Mouse (Mus musculus) spleen, postnatal 4 days (tissue): ENCODE results near the gene Tmem163.

Experiments used
- DNase-seq, 2 experiments: peaks; one replicate each; pipeline ENCODE4 v3.0.0; 2022; ENCODE audit warnings: low spot score in 2 of 2

Tmem163 gene

GRCm38 (mm10) chr1:127679498-127680133 lies at the start of gene Tmem163:
TSS of gene Tmem163 (minus strand) at chr1:127679548.
- peak; percentile 46 to 77 for DNase-seq

DNA sequence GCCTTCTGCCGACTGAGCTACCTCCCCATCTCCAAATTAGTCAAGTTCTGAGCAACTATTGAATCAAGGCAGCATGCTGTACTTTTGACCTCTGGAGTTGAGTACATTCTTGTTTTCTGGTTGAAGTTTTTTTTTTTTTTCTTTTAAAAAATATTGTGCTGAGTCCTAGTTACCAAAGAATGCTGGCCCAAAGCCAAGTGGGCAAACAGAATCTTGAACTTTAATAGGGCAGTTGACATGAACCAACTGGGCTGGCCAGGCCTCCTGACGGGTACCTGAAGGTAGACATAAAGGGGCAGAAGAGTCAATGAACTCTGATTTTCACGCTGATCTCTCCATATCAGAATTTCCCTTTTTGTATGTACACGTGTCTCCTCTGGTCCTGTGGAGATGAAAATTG lies 49.7 kb upstream of the Tmem163 start, which contains the start of gene Acmsd:
Gene Acmsd (plus strand): TSS at position 318 of the 400 bp plus-strand sequence.
- DNase-seq, result no peak

GRCm38 (mm10) chr1:127723596-127723995 lies 44.2 kb upstream of the Tmem163 start:
- DNase-seq, result no peak

GRCm38 (mm10) chr1:127718290-127718689 lies 38.9 kb upstream of the Tmem163 start:
- no peak for DNase-seq

DNA sequence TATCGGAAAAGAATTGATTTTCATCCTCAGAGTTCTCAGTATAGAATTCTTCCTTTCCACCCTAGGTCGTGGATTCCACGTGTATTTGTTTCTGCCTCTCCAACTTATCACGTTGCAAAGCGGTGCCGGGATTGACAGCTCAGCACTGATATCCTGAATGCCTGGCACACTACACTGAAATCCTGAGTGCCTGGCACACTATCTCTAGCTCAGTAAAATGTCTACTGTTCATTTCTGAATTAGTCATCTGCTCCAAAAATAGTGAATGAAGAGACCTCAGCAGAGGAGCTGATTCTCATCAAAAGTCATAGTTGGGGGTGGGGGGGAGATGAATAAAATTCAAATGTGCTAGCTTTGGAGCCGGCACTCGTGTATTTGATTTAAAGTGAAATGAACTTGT lies 37.1 kb upstream of the Tmem163 start:
- no peak for DNase-seq

DNA sequence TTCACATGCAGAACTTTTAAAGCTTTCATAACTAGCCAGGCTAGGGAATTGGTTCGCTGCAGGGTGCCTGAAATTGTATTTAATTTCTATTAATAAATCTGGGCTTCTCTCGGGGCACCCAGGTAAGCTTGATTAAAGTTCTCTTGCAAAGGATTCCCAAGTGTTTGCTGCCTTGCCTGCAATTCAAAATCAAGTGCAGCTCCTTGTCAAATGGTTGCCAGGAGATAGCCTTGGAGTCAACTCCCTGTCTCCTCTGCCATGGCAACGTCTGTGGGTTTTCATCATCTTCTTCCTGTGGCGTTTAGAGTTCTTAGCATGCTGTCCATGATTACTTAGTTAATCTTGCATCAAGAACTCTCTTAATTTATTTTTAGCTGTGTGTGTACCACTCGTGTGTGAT lies 26.9 kb upstream of the Tmem163 start:
- DNase-seq, result no peak

DNA sequence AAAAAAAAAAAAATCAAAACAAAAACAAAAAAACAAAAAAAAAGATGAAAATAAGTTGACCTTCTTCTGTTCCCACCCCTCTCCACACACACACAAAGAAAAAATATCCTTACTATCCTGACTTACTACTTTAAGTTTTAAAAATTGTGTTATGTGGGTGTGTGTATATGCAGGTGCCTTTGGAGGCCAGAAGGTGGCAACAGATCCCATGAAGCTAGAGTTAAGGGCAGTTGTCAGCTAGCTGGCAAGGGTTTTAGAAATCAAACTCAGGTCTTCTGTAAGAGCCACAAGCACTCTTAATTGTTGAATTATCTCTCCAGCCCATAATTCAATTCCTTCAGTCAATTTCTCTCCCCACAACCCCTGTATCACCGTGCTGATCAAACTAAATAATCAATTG lies 22.8 kb upstream of the Tmem163 start:
- DNase-seq, result no peak

GRCm38 (mm10) chr1:127696533-127696932 lies 17.2 kb upstream of the Tmem163 start:
- no peak for DNase-seq

GRCm38 (mm10) chr1:127677661-127678580 lies 1.4 kb downstream of the Tmem163 start:
- DNase-seq, result peak; percentile 55 to 76

DNA sequence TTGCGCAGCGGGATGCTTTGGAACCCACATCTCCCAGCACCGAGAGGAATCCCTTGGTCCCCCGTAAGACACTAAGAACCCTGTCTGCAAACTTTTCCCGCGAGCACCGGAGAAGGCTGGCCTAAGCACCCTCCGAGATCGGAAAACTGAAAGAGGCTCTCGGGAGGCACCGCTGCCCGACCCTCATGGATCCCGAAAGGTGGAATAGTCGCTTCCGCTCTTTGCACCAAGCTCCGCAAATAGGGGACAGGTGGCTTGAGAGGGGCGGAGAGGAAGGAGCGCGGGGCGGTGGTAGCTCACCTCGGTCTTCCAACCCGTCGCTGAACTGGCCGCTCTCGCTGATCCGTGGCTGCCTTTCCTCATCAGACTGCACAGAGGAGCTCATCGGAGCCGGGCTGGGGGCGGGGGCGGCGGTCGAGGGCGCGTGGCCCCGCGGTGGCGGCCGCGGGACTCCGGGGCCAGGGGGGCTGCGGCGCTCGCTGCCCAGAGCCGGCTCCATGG lies 2.2 kb downstream of the Tmem163 start:
- DNase-seq, result peak; percentile 22 to 68

DNA sequence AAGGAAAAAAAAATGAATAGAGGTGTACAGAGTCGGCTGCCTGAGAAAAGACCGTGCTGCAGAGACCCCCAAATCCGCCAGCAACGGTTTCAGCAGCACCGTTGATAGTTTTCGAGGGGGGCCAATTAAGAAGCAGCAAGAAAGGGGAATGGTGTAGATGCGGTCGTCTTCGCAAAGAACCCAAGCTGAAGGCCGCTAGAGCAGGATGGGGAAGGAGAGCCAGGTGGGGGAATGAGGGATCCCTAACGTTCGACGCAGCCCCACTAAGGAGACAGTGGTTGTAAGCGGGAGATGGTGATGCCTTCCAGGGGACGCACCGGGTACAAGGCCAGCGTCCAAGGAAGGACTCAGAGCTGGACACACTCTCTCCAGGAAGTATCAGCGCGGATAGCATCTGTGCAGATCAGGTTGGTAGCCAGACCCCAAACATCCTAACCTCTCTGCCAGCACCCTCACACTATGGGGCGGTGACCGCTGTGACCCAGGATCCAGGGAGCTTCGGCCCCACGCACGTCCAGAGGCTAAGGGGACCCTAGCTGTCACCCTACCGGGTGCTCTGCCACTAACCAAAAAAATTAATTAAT lies 2.7 kb downstream of the Tmem163 start:
- DNase-seq, result no peak

DNA sequence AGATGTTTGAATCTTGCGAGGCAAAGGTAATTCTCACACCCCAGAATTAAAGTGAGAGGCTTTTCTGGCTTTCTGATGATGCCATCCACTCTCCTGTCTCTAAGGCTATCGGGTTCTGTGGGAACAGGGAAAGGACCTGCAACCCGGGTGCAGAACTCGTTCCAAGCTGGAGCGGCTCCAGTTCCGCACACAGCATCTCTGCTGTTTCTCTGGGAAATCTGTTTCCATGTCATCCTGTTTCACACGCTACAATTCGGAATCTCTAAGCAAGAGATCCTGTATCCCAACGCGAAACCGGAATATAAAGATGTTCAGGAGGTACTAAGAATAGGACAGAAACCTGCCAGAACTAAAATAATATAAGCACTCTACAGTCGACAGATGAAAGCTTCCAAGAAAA lies 3.2 kb downstream of the Tmem163 start:
- no peak for DNase-seq

DNA sequence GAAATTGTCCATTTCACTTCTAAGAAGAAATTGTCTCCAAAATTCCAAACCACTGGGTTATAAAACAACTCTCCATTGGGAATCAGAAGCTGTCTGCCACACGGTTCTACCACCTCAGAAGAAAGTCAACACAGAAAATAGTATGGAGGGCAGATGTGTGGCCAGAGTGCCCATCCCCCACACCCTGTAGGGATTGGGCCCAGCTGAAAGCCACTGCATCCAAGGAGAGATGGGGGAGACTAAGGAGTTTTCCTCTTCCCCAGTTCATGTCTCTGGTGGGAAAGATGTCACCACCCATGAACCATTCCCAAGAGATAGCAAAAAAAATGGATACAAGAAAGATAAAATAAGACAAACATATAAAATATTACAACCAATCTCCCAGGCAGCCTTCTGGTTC lies 4.1 kb downstream of the Tmem163 start:
- DNase-seq, result no peak

DNA sequence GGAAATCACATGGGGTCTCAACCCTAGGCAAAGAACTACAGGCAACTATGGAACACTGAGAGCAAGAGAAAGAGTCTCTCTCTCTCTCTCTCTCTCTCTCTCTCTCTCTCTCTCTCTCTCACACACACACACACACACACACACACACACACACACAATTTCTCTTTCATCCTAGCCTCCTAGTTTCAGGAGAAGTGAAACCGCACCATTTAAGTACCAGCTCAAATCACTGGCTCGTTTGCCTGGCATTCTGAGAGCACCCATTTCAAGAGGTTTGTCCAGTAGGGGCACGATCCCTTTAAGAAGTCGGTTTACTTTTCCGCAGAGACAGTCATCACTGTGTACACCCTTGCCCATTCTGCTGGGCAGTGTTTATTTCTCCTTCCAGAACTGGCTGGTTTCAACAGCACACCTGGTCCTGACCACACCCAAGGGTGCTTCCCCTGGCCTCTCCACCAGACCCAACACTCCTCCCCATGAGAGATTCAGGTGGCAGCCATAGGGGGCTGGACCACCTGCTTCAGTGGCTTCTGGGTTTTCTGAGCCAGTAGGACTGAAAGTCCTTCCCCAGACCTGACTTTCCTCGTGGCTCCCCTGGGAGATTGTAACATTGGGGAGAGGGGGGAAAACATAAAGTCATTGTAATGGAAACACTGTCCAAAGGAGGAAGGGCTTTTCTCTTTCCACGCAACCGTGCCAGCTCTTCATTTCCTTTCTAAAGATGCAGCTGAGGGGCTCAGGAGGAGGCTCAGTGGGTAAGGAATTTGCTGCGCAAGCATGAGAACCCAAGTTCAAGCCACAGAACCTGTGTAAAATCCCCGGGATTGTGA lies 5.9 kb downstream of the Tmem163 start:
- DNase-seq, result peak in 1 of 2 experiments; percentile 14

DNA sequence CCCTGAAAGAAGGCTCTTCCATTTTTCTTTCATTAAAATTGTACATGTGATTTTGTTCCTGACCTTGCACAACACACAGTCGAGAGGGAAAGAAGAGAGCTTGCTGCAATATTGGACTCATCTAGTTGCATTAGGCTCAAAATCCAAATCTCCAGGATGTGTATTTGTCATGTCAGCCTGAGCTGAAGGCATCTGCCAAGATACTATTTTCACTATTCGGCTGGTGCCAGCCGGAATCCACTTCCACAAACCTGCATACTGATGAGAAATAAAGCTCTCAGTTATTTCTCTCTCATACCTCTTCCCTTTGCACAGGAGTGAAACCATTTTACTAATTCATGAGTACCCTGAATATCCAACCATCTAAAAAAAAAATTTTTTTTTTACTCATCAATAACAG lies 11.2 kb downstream of the Tmem163 start:
- no peak for DNase-seq

DNA sequence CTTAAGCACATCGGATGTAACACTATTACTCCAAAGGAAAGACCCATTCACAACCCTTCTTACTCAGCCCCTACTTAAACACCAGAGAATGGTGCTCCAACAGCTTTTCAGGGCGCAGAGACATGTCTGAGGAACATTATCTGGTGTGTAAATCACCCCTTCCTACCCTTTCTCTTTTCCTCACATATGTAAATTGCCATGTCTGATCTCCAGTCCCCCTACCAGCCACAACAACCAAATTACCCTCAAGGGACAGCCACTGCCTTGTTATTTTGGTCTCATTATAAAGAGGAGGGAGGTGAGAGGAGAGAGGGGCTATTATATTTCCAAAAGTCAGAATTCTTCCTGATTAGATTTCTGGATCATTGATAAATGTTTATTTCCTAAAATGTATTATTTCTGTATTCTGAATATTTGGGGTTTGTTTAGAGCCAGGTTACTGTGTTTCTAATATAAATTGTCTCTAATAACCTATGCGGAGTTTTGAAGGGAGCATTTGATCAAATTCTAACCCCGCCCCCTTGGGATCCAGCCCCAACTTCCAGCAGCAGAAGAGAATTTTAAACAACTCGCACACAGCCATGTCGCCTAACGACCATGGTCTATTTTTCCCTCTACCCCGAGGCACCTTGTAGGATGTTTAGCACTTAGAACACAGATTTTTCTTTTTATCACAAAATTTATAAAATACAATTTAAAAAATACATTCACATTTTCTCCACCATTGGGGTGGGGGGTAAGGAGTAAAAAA lies 12.1 kb downstream of the Tmem163 start:
- no peak for DNase-seq

DNA sequence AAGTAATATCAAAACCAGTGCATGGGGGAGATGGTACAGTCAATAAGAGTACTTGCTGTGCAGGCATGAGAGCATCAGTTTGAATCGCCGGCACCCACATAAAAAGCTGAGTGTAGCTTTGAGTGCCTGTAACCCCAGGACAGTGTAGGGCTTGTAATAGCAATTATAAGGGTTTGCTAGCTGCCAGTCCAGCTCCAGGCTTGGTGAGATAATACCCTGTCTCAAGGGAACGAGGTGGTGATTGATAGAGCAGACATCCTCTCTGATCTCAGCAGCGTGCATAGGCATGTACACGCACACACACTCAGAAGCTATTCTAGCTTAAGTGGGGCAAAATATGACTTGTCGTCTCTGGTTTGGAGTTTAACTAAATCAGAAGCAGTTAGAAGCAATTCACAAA lies 13.1 kb downstream of the Tmem163 start:
- no peak for DNase-seq

DNA sequence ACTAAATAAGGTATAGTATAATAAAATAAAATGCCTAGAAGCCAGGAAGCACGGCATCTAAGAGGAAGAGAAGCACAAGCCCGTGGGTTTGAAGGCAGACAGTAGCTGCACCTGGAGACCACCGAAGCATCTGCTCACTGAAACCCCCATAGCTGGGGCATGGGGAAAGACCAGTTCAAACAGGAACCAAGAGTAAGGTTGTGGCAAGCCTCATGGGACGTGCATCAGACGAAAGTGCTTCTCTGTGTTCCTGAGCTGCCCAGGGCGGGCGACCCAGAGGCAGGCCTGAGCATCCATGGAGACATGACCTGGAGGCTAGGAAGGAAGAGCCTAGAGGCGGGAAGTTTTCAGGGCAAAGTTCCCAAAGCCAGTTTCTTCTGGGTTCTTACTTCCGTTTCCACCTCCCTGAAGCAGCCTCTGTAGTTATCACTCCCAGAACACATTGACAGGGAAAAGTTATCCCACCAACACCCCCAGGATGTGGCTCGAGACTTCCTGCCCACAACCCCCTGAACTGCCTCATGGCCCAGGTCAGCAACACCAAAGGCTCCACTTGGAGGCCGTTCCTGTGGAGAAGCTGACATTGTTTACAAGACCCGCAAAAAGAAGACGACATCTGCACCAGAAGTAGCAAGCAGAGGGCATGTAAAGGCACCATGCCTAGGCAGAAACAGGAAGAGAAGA lies 16.8 kb downstream of the Tmem163 start:
- peak in 1 of 2 experiments; percentile 24 for DNase-seq

DNA sequence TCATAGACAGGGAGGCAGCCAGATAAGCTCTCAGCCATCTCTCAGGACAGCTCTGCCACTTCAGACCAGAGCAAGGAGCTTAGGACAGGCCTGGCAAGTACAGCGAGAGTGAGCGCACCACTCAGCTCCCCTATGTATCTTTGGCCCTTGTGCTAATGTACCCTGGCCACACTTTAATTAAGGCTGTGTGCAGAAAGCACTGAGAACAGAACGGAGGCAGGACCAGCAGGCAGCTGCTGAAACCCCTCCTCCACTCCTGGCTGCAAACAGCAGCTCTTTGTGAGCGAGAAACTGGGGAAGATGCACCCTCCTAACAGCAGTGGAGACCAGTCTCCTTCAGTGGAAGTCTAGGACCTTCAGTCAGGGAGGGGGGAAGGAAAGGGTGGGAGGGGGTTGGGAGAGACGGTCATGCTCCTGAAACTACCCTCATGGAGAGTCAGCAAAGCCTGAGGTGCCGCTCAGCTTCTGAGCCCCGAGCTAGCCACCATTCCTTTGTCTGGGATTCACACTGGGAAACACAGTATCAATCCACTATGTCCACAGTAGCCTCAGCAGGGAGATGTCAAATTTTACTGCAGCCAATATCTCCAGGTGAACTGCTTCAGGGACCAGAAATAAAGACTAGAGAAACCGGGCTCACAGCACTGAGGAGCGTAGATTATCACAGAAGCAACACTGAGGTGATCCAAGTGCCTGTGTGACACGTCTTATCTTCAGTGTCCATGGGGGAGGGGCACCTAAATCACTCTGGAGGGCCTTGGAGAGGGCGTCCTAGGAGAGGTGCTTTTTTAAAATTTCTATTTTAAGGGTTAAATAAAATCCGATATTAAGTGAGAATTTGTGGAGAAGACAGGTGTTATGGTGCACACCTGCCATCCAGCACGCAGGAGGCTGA lies 18.0 kb downstream of the Tmem163 start:
- DNase-seq, result no peak
